Mouse (Mus musculus) lung, postnatal 14 days (tissue): ENCODE data around the gene Tbx3.

Experiments
- DNase-seq: peaks from one replicate; pipeline ENCODE4 v3.0.0; 2021

The Tbx3 gene

DNA sequence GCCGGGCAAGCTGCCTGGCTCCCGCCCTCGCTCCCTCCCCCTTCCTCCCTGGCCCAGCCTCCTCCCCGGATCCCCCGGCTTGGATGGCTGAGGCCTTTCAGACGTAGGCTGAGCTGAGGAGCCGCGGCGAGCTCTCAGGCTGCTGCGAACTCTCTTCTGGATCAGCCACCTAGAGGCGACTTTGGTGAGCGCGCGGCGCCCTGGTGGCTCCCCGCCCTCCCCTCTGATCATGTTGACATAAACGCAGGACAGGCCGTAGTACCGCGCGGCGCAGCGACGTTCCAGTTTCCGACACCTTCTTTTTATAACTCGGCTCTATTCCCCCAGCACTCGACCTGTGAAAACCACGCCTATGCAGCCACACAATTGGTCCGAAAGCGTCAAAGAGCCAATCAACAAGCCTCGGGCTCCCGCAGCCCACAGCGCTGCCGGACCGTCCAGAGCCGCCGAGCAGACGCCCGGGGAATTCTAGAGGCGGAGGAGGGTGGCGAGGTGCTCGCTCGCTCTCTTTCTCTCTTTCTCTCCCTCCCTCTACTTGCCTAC, at the start of gene Tbx3:
Tbx3 (plus strand) TSS at position 104 of the 543 bp plus-strand sequence.
- DNase-seq, result peak; percentile 94

DNA sequence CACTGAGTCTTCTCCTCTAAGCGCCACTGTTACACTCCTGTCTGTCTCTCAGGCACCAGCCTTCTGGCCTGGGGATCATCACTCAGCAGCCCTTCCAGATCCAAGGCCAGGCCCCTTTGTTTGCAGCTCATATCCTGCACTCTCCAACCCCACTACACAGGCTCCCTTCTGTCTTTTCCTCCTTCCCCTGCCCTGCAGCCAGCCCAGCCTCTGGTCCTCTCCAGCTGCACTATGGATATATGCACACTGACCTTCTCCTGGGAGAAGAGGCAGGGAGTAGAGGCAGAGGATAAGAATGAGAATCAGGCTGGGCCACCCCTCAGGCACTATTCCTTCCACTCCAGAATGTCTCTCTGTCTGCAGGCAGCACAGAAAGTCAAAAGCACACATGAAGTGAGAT, 48.4 kb upstream of the Tbx3 start:
- no peak for DNase-seq

DNA sequence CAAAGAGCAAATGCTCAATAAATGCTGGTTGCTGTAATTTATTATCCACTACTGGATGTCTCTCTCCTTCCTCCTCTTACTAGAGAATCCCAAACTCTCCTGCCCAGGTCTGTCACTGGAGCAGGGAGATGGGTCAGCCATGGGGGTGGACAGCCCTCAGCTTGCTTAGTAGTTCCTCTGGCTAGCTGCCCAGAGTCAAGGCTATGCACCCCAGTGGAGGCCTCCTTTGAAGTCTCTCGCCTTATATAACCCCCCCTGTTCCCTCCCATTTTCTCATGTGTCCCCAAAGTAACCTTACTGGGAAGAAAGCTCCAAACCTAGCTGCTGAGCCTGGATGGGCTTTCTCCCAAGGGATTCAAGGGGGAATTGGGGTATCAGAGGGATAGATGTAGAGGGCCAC, 45.9 kb upstream of the Tbx3 start:
- DNase-seq, result peak; percentile 21

DNA sequence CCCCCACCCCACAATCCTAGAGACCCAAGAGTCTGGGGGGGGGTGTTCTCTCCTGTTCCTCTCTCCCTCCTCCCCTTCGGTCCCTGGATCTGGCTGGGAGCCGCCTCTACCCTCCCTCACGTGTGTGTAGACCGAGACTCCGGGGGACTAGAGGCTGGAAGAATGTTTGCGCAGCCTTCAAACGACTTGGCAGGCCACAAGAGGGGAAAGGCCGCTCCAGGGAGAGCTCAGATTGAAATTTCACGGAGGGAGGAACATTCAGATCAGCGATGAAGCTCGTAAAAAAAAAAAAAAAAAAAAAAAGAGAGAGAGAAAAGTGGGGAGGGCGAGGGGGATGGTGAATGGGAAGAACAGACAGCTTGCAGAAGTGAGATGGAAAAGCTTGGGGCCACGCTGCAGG, 44.9 kb upstream of the Tbx3 start:
- DNase-seq, result no peak

DNA sequence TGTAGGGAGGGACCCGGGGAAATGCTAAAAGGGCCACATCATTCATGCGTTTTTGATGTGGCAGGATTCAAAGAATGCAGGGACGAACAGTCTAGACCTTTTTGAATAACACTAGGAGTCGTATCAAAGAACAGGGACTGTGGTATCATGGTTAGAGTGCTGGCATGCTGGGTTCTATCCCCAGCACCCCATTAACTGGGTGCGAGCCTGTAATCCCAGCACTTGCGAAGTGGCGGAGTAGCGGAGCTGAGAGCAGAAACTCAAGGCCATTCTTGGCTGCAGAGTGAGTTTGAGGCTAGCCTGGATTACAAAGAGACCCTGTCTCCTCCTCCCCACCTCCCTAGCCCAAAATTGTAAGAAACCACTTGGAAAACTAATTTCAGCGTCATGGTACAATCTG, 44.3 kb upstream of the Tbx3 start:
- no peak for DNase-seq

DNA sequence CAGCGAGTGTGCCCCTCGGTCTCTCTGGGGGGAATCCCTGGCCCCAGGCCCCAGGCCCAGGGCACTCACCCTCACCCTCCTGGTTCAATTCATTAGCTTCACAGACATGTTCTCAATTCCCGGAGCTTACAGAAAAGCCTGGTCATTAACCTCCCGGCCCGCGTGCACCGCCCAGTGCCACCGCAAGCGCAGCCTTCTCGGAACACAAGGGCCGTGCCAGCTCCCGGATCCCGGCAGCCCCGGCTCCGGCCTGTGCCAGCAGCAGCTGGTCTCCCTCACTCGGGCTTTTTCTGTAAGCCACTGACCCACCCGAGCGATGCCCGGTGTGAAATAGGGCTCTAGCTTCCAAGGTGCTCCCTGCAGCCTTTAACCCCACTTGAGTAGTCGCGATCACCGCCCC, 43.8 kb upstream of the Tbx3 start:
- peak; percentile 41 for DNase-seq

DNA sequence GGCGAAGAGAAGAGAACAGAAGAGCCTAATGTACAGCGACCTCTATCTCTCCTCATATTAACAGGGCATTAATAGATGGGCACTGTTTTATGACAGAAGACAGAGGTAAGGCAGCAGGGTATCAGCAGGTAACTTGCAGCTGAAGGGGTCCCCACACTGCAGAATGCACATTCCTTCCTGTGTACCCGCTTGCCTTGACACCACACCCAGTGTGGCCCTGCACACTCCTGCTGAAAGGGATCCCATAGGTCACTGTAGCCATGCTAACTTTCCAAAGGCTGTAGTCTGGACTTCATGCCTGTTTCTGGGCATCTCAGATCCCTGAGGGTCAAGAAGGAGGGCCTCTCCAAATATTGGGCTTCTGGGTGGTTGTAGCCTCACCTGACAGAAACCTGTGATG, 42.4 kb upstream of the Tbx3 start:
- DNase-seq, result no peak

DNA sequence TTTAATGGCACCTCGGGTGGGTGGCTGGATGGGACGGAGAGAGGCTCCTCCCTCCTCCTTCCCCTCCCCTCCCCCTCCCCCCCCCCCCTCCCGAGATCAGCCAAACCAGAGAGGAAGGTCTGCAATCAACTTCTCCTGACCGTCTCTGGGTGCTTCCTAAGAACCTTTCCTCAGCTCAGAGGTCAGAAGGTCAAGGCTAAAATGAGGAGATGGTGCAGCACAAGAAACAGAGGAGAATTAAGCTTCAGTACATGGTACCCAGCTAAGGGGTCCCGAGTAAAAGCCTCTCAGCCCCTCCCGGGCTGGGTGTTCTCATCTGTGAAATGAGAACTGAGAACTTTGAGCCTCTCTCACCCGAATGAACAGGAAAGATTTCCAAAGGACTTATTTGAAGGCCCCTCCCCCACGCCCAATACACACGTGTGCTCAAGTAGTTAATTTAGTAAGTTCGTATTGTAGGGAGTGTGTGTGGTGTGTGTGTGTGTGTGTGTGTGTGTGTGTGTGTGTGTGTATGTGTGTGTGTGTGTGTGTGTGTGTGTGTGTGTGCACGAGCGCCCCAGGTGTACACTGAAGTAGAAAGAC, 41.6 kb upstream of the Tbx3 start:
- DNase-seq, result no peak

DNA sequence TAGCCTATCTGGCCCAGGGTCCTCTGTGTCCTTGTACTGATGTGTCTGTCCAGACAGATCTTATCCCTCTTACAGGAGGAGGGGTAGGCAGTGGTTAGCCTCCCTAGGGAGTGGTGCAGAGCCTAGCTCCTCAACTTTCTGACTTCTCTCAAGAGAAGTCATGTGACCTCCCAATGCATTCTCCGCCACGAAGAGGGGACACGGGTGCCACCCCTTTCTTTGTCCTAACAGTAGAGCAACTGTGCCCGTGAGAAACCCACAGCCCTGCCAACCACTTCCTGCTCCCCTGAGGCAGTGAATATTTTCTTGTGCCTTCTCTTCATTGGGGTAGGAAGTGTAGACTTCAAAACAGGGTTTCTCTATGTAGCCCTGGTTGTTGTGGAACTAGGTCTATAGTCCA, 36.9 kb upstream of the Tbx3 start:
- no peak for DNase-seq

DNA sequence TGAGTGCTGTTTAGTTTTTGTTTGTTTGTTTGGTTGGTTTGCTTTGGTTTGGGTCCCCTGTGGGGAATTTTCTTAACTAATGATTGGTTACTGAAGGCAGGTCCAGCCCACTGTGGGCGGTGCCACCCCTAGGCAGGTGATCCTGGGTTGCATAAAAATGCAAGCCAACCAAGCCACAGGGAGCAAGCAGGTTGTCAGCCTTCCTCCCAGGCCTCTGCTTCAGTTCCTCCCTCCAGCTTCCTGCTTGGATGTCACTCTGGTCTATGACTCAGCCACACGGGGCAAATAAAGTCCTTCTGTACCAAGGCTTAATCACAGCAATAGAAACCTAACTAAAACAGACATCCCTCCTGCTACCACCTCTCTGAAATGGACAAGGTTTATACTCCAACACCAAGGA, 35.6 kb upstream of the Tbx3 start:
- no peak for DNase-seq

DNA sequence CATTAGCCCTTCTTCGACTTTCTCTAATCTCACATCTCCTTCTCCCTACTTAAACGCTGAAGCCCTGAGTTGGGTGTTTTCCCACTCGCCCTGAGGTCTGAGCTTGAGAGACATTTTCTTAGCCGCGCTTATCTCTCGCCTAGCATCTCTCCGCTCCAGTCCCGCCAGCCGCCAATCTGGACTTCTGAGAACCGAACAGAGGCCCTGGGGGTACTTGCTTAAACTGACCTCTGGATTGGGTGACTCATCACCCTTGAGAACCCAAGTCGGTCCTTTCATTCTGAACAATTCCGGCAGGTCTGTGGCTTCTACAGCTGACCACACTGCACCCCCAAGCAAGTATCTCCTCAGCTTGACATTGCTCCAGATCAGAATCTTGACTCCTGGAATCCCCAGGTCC, 32.2 kb upstream of the Tbx3 start:
- no peak for DNase-seq

DNA sequence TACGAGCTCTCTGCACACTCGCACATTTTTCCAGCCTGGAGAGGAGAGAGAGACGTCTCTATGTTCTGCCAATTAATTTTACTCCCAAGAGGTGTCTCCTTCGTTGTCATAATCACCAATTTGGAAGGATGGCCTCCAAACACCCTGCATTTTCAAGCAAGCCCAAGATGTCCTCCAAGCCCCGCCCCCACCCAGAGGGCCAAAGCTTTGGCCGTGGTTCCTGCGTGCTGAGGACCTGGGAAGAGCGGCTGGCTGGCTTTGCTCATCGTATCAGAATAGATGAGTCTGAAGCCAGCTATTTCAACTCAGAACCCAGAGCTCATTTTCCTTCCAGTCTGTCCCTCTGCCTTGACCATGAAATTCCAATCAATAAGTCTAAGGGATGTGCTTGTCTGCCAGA, 29.4 kb upstream of the Tbx3 start:
- no peak for DNase-seq

DNA sequence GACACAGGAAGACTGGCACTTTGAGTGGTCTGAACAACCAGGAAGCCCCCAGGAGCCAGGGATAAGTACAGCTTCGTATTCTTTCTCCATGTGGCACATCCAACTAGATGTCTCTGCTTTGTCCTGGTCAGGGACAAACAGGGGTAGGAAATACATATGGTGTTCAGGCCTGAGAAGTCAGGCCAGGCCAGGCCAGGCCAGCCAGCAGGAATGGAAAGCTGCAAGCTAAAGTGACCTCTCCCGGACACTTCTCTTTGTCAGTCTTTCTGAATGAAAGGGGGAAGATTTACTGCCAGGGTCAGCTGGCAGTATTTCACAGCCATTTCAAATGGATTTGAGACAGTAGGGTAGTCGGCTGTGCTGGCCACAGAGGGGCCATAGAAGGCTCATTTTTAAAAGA, 28.8 kb upstream of the Tbx3 start:
- no peak for DNase-seq

DNA sequence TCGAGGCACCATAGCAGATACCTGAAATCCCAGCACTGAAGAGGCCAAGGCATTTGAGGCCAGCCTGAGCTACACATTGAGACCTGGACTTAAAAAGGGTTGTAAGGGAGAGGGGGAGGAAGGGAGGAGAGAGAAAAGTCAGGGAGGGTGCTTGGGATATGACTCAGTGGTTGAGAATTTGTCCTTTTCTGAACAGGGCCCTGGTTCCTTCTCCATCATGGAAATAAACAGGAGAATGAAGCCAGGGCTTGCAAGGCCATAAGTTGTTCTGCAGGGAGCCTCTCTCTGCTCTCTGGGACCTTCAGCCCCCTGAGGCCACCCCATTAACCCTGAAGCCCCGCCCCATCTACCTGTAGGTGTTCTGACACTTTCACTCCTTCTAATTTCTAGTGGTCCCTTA, 23.5 kb upstream of the Tbx3 start:
- DNase-seq, result no peak

DNA sequence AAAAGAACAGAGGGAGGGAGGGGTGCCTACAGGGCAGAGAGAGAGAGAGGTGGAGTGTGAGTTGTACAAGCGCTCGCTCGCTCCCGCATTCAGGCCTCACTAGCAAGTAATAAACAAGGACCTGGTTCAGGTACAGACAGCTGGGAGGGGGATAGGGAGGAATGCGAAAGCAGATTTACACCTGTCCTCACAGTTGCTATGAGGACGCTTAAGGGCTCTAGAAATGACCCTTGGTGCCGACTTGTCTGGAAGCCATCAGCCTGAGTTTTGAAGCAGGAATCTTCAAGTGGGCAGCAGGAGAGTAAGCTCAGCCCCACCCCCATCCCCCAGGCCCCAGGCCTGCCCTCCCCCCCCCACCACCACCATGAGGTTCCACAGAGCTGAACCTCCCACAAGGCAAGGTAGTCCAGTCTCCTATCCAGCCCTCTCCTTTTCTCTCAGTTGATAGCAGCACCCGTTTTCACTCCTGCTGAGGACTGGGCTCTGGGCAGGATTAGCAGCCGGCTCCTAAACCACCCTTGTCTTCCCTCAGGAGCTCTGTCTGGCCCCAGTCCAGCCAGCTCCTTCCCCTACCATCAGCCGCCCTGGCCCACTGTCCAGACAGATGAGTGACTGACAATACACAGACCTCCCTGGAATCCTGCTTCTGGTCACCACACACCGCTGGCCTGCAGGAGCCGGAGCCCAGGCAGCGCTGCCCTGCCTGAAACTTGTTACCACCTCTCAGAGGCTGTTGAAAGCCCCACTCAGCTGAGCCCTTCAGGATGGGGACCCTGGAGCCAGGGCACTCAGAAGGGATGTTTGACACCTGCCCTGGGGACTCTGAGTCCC, 19.1 kb upstream of the Tbx3 start:
- no peak for DNase-seq

DNA sequence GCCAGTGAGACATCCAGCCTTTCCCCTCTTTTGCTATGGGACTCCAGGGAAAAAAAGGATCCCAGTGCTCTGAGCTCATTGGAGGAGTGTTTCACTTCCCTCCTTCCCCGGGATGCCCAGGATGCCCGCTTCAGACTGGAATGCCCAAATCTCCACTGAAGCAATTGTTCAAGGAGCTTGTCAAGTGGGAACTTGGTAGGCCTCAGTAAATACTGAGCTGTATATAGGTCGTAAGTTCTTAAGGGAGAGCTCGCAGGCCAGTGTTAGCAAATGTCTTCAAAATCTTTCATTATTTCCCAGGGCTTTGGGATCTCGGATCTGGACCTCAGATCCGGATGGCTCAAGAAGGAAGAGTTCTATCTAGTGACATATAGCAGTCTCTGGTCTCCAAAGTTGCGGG, 14.1 kb upstream of the Tbx3 start:
- no peak for DNase-seq

DNA sequence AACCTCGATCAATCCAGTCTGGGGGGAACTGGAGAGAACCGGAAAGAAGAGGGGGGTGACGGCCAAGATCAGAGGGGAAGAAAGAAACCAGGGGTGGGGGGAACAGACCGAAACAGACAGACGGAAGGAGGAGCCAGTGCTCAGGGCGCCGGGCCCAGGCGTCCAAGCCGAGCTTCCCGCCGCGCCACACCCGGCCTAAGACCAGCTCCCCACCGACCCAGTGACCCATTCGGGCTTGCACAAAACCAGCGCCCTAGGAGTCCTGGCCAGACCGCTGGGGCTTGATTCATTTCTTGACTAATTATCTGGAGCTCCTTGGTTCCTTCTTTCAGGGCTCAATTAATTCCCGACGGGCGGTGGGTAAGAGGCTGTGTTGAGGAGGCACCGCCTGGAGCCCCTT, 13.6 kb upstream of the Tbx3 start:
- DNase-seq, result peak; percentile 21

DNA sequence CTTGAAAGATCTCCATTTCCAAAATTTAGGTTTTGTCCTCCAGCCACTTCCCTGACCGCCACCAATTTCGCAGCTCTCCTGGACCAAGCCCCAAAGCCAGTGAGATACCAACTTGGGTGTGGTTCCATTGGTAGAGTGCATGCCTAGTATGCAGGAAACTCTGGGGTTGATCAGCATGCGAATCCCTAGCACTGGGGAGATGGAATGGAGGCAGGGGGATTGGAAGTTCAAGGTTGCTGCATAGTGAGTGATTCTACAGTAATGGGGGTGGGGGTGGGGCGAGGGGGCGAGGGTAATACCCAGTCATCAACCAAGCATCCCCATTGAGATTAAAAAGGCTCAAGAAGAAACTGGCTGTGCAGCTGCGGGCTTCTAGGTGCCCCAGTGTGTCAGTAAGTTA, 13.1 kb upstream of the Tbx3 start:
- DNase-seq, result no peak

DNA sequence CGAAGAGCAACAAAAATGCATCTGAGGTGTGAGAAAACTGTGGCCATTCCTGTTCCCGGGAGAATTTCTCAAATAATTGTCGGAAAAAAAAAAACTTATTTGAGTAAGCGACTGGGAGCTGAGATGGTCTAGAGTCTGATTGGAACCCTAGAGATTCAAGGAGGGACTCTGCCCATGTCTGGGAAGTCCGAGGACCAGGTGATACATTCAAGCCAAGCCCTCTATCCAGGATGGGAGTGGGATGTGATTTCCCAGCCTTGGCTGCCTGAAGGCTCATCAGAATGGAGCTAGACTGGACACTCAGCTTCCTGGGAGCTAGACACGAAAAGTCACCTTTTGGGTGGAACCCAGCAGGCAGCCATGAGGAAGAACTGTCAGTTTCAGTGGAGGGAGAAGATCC, 12.7 kb upstream of the Tbx3 start:
- DNase-seq, result no peak

DNA sequence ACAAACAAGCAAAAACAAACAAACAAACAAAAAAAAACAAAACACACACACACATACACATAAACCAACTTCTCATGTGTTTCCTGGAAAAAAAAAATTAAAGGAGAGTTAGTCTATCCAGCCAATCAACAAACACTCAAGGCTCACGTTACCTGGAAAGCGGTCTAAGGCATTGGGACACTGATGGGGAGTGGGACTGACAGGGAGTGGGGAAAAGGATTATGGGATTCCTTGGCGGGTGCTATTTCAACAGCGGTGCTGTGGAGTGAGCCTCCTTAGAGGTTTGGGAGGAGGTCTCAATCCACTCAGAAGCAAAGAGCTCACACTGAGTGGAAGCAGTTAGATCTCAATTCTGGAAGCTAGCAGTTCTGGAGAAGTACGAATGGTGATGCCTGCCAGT, 12.1 kb upstream of the Tbx3 start:
- DNase-seq, result no peak

DNA sequence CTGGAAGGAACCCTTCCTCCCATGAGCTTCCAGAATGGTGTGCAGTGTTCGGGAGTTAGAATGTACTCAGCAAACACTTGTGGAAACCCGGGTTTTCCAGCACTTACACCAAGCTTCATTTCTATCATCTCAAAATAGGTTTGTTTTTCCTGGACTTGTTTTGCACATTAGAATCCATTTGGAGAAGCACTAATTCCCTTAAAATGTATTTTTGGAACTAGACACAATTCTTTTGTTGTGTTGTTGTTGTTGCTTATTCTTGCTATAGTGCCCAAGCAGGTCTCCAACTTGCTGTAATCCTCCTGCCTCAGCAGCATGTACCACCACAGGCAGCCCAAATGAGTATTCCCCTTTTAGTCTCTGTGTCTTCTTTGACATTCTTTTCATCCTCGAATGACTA, 11.4 kb upstream of the Tbx3 start:
- DNase-seq, result no peak

DNA sequence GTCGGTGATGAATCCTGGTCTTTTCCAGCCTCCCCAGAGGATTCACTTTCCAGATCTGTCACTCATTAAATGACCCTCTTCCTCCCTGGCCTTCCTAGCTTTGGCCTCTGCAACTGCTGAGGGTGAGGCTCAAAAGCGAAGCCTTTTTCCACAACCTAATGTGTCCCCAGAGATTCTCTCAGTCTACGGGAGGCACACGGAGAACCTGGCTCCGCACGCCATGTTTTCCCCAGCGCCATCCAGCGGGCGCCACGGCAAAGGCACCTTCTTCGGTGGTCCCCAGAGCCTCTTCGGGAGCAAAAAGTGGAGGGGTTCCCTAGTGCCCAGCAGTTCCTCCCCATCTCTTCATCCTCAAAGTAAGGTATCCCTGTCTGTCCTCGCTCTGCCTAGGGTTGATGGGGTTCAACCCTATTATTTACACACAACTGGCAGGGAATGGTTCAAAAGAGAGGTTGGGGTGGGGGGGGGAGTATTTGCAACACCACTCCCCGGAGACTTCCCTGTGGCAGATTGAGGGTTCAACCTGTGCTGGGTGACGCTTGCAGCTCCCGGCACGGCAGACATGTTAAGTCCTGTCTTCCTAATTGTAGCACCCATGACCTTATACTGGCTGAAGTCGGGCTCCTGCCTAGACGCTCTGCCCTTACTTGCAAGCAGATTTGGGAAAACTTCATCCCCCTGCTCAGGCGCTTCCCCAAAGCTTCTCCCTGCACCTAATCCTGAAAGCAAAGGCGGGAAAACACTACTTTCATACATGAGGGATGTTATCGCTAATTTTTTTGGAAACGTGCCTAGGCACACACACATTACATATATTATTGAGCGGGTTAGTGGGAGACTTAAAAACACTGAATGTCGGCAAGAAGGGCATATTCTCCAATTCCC, 9.7 kb upstream of the Tbx3 start:
- DNase-seq, result no peak

DNA sequence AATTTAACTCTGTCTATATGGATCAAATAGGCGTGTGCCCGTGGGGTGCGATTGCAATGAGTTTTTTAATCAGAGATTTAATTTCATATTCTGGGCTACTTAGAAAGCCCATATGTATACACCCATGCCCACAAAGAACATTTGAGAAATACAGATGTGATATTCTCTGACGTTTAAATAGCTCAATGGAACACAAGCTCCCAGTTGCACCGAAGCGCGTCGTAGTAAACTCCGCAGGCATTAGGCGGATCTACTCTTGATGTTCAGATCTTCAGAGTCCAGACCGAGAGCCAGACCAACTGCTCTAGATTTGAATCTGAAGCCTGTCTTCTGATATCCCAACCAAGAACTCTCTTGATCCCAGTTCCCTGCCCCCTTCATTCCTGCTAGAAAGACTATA, 9.0 kb upstream of the Tbx3 start:
- no peak for DNase-seq

DNA sequence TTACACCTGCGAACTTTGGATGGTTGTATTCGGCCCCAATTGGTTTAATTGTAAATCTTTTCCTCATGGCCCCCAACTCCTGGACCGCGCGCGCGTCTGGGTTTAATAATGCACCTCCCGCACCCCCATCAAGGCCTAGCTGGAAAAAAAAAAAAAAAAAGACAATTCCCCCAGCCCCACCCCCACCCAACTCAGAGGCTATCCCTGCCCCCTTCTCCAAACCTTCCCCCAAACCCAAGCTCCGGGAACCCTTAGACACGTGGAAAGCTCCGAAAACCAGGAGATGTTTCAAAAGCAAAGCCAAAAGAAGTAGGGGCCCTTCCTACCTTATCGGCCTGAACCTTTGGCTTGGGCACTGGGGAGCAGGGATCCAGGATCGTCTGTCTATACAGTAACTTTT, 8.1 kb upstream of the Tbx3 start:
- no peak for DNase-seq
